Mouse (Mus musculus): ENCODE measurements around the gene Endov.

DNA sequence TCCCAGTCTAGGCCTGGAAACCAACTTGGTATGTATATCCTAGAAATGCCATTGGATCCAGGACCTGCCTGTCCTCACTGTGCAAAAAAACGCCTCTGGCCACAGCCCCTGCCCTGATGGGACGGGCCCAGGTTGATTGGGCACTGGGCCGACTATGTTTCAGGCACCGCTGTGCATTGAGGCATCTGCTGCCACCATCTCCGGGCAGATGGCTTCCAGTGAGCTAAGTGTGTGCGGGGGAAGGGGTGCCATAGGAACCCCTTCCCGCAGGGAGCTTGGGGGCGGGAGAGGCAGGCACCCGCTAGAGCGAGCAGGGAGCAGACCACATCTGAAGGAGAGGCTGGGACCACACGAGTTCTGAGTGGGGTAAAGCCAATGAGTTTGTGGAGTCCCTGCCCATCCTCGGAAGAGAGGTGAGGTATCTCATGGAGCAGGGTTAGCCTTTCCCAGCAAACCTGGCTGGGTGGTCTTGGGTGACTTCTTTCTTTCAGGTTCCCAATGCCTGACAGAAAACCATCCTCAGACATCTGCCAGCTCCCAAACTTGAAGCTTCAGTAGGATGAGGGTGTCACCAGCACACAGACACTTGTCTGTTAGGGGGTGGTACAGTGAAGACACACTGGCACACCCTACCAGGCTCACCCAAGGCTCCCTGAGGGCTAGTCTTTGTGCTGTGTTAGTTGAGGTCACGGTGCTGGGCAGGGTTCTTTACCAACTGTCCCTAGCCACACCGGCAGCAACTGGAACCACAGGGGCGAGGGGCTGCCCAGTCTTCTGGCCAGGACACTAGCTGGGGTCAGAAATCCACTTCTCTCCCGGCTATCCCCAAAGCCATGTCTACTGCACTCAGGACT is 24.9 kb downstream of the Endov start:
- TF ChIP-seq POLR2A (IDR thresholded peaks at IDR 0.05; ENCODE audit: borderline replicate concordance, extremely low read depth, low read depth, low read length) (no peak), CTCF (IDR thresholded peaks at IDR 0.05; ENCODE audit: insufficient read depth, low read length) (no peak)

Measured in lung, adult 2 months (tissue).